Mouse (Mus musculus) ES-Bruce4 (cell line): ENCODE measurements around the gene Arsk. TPM values are rescaled to one million over a fixed set of nuclear protein-coding genes. Genes with fewer than 3 reads are reported as not detected.

Experiments
- H3K27ac ChIP-seq: 2 replicates; pipeline ENCODE4 v1.5.1; 2012; ENCODE audit warnings: low read length, inconsistent platforms; ENCODE audit not compliant: insufficient read depth
- H3K27me3 ChIP-seq: 2 replicates; pipeline ENCODE4 v1.6.1; 2012; ENCODE audit warnings: mild to moderate bottlenecking, low read length, inconsistent platforms; ENCODE audit not compliant: control insufficient read depth, poor library complexity, insufficient read depth, severe bottlenecking
- H3K36me3 ChIP-seq: 2 replicates; pipeline ENCODE4 v1.6.1; 2012; ENCODE audit warnings: inconsistent platforms, mild to moderate bottlenecking, low read length, moderate library complexity; ENCODE audit not compliant: control insufficient read depth, poor library complexity, insufficient read depth, severe bottlenecking
- H3K4me1 ChIP-seq: one replicate; pipeline ENCODE4 v1.8.1; 2011; ENCODE audit warnings: low read length; ENCODE audit not compliant: control insufficient read depth, insufficient read depth
- H3K4me3 ChIP-seq: 2 replicates; pipeline ENCODE4 v1.5.1; 2011; ENCODE audit warnings: low read depth, mild to moderate bottlenecking, low read length
- H3K9ac ChIP-seq: 2 replicates; pipeline ENCODE4 v1.6.1; 2012; ENCODE audit warnings: low read depth, mild to moderate bottlenecking, inconsistent platforms; ENCODE audit not compliant: poor library complexity, severe bottlenecking
- H3K9me3 ChIP-seq: replicated peaks from 2 replicates; pipeline ENCODE4 v1.6.1; 2012; ENCODE audit warnings: mild to moderate bottlenecking, low read length, inconsistent platforms; ENCODE audit not compliant: control insufficient read depth, poor library complexity, insufficient read depth, severe bottlenecking
- CTCF ChIP-seq: IDR thresholded peaks from one replicate; pipeline ENCODE4 v1.8.1; 2011; ENCODE audit warnings: low read depth, low read length
- EP300 ChIP-seq: IDR thresholded peaks from 2 replicates; pipeline ENCODE4 v1.6.1; 2011; ENCODE audit warnings: low read depth, low read length; ENCODE audit not compliant: insufficient read depth
- POLR2A ChIP-seq: IDR thresholded peaks from one replicate; pipeline ENCODE4 v1.8.1; 2011; ENCODE audit warnings: low read length; ENCODE audit not compliant: insufficient read depth
- polyA plus RNA-seq: library from polyadenylated mRNA; stranded (reverse); fragments of >200 nt; gene quantifications from 2 replicates; pipeline ENCODE4 v1.2.4, GENCODE M21; 2011; ENCODE audit warnings: low read depth; ENCODE audit not compliant: missing spikeins, insufficient read depth, insufficient read length

Arsk gene
- polyA plus RNA-seq, 1 experiment, result 9.9 TPM

DNA sequence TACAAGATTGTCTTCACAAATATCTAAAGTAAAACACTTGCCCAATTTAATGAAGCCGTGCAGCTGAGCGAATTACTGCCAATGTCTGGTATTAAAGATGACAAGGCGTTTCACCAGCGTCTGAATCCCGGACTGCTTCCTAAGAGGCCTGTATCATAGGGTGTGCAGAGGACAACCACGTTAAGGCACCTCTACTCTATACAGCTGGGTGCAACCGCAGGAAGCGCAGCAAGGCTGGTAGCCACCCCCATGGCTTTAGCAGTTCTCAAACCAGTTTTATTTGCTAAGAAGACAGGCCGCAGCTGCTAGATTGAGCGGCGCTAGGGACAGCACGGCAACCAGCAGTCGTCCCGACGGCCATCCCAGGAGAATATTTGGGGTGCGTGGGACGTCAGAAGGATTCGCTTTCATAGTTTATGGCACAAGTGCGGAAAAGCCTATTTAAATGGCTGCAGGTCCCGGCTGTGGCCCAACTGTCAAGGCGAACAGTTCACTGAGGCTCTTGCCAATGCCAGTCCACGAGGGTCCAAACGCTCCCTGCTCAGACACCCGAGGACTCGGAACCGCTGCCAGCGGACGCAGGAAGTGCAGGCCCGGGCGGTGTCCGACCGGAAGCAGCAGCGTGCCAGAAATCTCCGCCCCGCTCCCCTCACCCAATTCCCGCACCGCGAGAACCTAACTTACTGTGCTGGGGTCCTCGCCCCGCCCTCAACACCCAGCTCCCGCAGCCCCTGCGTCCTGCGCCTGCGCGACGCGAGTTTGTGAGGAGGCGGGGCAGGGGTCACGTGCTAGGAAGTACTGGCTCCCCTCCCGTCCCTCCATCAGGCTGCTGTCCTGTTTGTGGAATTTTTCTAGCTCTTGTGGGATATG is 80.3 kb downstream of the Arsk start, which contains the start of gene Rfesd:
Gene Rfesd (minus strand): TSS at position 746 of the 870 bp plus-strand sequence.
- Histone ChIP-seq H3K4me3 (peak within 1 kb of the TSS; percentile 76), H3K36me3 (no peaks in the 10 kb centered on the region), H3K27ac (0 out of 2 replicates have a peak within 1 kb of the TSS, but pooled peaks have one; percentile 10), H3K9me3 (no peaks in the 10 kb centered on the region), H3K27me3 (peaks cover under 1% of the 10 kb centered on the region; the same call in 1 of the 2 replicates), H3K9ac (peak within 1 kb of the TSS; percentile 70), H3K4me1 (no peaks in the 10 kb centered on the region)
- TF ChIP-seq EP300, result no peak
- peak; percentile 56 for TF ChIP-seq POLR2A

DNA sequence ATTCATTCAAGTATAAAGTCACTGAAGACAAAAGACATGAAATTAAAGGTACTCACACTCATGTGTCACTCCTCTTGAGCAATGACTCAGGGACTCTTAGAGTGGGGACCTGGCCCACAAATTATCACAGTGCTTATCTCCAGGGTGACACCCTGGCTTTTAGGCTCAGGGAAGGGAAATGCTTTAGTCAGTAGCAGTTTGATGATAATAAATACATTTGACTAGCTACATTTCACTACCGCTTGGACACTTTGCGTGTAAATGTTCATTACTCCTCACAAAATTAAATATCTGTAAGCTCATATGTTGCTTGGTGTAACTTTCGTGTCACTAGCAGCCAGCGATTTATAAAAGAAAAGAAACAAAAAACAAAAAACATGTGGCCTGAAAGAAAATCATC is 81.0 kb downstream of the Arsk start:
- Histone ChIP-seq H3K4me1 (no peaks in the 10 kb centered on the region), H3K27ac (no peak overlapping the region), H3K9me3 (no peaks in the 10 kb centered on the region), H3K4me3 (peak overlapping the region; percentile 76), H3K36me3 (no peaks in the 10 kb centered on the region), H3K9ac (peak overlapping the region; percentile 70), H3K27me3 (no peaks in the 10 kb centered on the region)
- no peak for TF ChIP-seq POLR2A

DNA sequence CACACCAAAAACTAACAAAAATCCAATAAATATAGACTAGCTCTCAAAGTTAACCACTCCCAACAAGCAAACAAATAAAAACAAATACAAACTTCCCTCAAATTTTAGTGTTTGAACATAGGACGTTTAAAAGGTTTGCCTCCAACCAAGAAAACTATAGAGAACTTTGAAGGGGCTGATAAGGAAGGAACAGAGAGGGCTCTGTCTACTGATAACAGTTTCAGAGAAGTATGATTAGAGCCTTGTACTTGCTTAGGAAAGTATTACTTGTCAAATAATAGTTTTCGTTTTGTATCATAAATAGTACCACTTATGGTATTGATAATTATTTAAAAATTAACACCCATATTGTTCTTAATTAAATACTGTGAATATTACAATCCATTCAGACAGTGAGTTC is 83.9 kb downstream of the Arsk start:
- no peak for TF ChIP-seq EP300
- TF ChIP-seq POLR2A, result no peak
- TF ChIP-seq CTCF, result no peak
- H3K27me3 ChIP-seq, result no peaks in the 10 kb centered on the region
- H3K4me1 ChIP-seq, result no peaks in the 10 kb centered on the region

More for the DNA sequence above, 83.9 kb downstream of the Arsk start:
- Histone ChIP-seq H3K36me3 (no peaks in the 10 kb centered on the region), H3K9me3 (no peaks in the 10 kb centered on the region), H3K9ac (no peak overlapping the region), H3K4me3 (no peak overlapping the region), H3K27ac (no peak overlapping the region)

Other genes with a start within 250 kb of the Arsk start
- 32.9 and 33.7 TPM in 2 replicates for gene Rhobtb3, start 154.7 kb downstream of the Arsk start, polyA plus RNA-seq
- not detected in 2 replicates for gene Spata9, start 131.5 kb downstream of the Arsk start, polyA plus RNA-seq
- 12.5 and 18.9 TPM in 2 replicates for gene Rfesd, start 79.9 kb downstream of the Arsk start, polyA plus RNA-seq
- not detected in 2 replicates for gene Gpr150, start 41.7 kb downstream of the Arsk start, polyA plus RNA-seq
- 29.2 and 30.0 TPM in 2 replicates for gene Ttc37, start 74 bp upstream of the Arsk start, polyA plus RNA-seq
- gene Fam81b, start 206.4 kb upstream of the Arsk start, polyA plus RNA-seq, result not detected in 2 replicates